Mouse (Mus musculus): ENCODE data around the gene Kif6. TPM values are rescaled to one million over a fixed set of nuclear protein-coding genes. Genes with fewer than 3 reads are reported as not detected.

Gene Kif6
- total RNA-seq, 2 experiments from 2014 or later = 0.38 to 0.46 TPM

- DNase-seq (ENCODE audit: low spot score in 2 of 2) = no peak
These were observed 275.9 kb downstream of the Kif6 start for GRCm38 (mm10) chr17:49890861-49891260.

- DNase-seq (ENCODE audit: low spot score in 2 of 2) = no peak
These were observed 277.5 kb downstream of the Kif6 start for GRCm38 (mm10) chr17:49892390-49892789.

GRCm38 (mm10) chr17:49894471-49894870 is 279.5 kb downstream of the Kif6 start:
- no peak for DNase-seq (ENCODE audit: low spot score in 2 of 2)

- peak; percentile 71 to 73 for DNase-seq (ENCODE audit: low spot score in 2 of 2)
These were observed 284.0 kb downstream of the Kif6 start for GRCm38 (mm10) chr17:49898849-49899331.

GRCm38 (mm10) chr17:49902613-49903012 is 287.7 kb downstream of the Kif6 start:
- DNase-seq (ENCODE audit: low spot score in 2 of 2) = no peak

- DNase-seq (ENCODE audit: low spot score in 2 of 2) = no peak
These were observed 308.5 kb downstream of the Kif6 start for GRCm38 (mm10) chr17:49923429-49923828.

GRCm38 (mm10) chr17:49927611-49928010 is 312.7 kb downstream of the Kif6 start:
- DNase-seq (ENCODE audit: low spot score in 2 of 2) = no peak

- no peak for DNase-seq (ENCODE audit: low spot score in 2 of 2)
These were observed 318.9 kb downstream of the Kif6 start for GRCm38 (mm10) chr17:49933806-49934205.

- DNase-seq (ENCODE audit: low spot score in 2 of 2) = no peak
These were observed 319.6 kb downstream of the Kif6 start for GRCm38 (mm10) chr17:49934586-49934985.

GRCm38 (mm10) chr17:49935602-49936205 is 320.8 kb downstream of the Kif6 start:
- peak; percentile 72 for DNase-seq (ENCODE audit: low spot score in 2 of 2)

- no peak for DNase-seq (ENCODE audit: low spot score in 2 of 2)
These were observed 321.3 kb downstream of the Kif6 start for GRCm38 (mm10) chr17:49936214-49936613.

GRCm38 (mm10) chr17:49939146-49939545 is 324.2 kb downstream of the Kif6 start:
- DNase-seq (ENCODE audit: low spot score in 2 of 2) = no peak

GRCm38 (mm10) chr17:49942674-49943073 is 327.7 kb downstream of the Kif6 start:
- DNase-seq (ENCODE audit: low spot score in 2 of 2) = peak; percentile 13 to 26

- DNase-seq (ENCODE audit: low spot score in 2 of 2) = peak; percentile 74 to 78
These were observed 336.5 kb downstream of the Kif6 start for GRCm38 (mm10) chr17:49951491-49951855.

- no peak for DNase-seq (ENCODE audit: low spot score in 2 of 2)
These were observed 337.1 kb downstream of the Kif6 start for GRCm38 (mm10) chr17:49951856-49952607.

- no peak for DNase-seq (ENCODE audit: low spot score in 2 of 2)
These were observed 344.1 kb downstream of the Kif6 start for GRCm38 (mm10) chr17:49959021-49959420.

Other genes starting within 250 kb of the Kif6 start
- gene Mocs1, start 186.8 kb upstream of the Kif6 start, total RNA-seq (2021) = 10 to 100 TPM; 30.5 to 40.9 TPM
- 10 to 100 TPM; 27.2 to 28.9 TPM for gene Daam2, start 50.8 kb upstream of the Kif6 start, total RNA-seq (2021)